Mouse (Mus musculus) C2C12 (cell line): ENCODE results near the gene Sec24a. TPM values are rescaled to one million over a fixed set of nuclear protein-coding genes. Genes with fewer than 3 reads are reported as not detected.
"Not testable (repeated sequence)": the region's sequence is repeated elsewhere in the genome, so short reads cannot be mapped to it uniquely, and the experiment has no call there.

ENCODE experiments used
- H3K27me3 ChIP-seq: one replicate; pipeline ENCODE4 v1.6.1; 2011; ENCODE audit not compliant: control insufficient read depth, insufficient read depth, insufficient read length
- H3K36me3 ChIP-seq: one replicate; pipeline ENCODE4 v1.6.1; 2011; ENCODE audit not compliant: control insufficient read depth, insufficient read depth
- H3K4me3 ChIP-seq: one replicate; pipeline ENCODE4 v1.5.1; 2011; ENCODE audit warnings: mild to moderate bottlenecking, control low read depth; ENCODE audit not compliant: poor library complexity, insufficient read depth, severe bottlenecking
- H3K79me2 ChIP-seq: one replicate; pipeline ENCODE4 v1.6.1; 2011; ENCODE audit not compliant: control insufficient read depth, insufficient read depth
- H3K79me3 ChIP-seq: one replicate; pipeline ENCODE4 v1.6.1; 2011; ENCODE audit warnings: low read depth, control low read depth
- H3ac ChIP-seq: one replicate; pipeline ENCODE3; 2011; ENCODE audit warnings: low read depth; ENCODE audit not compliant: control insufficient read depth, insufficient read length
- CEBPB ChIP-seq: IDR thresholded peaks from one replicate; pipeline ENCODE4 v1.6.1; 2011; ENCODE audit warnings: low read depth, mild to moderate bottlenecking, control low read depth, moderate library complexity
- CTCF ChIP-seq: IDR thresholded peaks from one replicate; pipeline ENCODE4 v1.5.1; 2011; ENCODE audit not compliant: control insufficient read depth, insufficient read depth, insufficient read length
- FOSL1 ChIP-seq: IDR thresholded peaks from one replicate; pipeline ENCODE4 v1.8.0; 2011; ENCODE audit warnings: mild to moderate bottlenecking, low read length; ENCODE audit not compliant: poor library complexity, insufficient read depth, severe bottlenecking
- MAX ChIP-seq: IDR thresholded peaks from one replicate; pipeline ENCODE4 v1.6.1; 2011; ENCODE audit warnings: mild to moderate bottlenecking, control low read depth
- MYOD1 ChIP-seq: IDR thresholded peaks from one replicate; pipeline ENCODE4 v1.6.1; 2011; ENCODE audit warnings: low read depth; ENCODE audit not compliant: control insufficient read depth, insufficient read length
- MYOG ChIP-seq: IDR thresholded peaks from one replicate; pipeline ENCODE4 v1.6.1; 2011; ENCODE audit not compliant: control insufficient read depth, insufficient read length; ENCODE audit errors: extremely low read depth
- USF1 ChIP-seq: IDR thresholded peaks from one replicate; pipeline ENCODE4 v1.6.1; 2011; ENCODE audit warnings: low read depth, mild to moderate bottlenecking, control low read depth, moderate library complexity
- polyA plus RNA-seq: library from polyadenylated mRNA; unstranded; fragments of >200 nt; fragmentation: generic; extraction: Trizol; gene quantifications from one replicate; pipeline ENCODE4 v1.2.1, GENCODE M21; 2012; ENCODE audit warnings: missing spikeins

Sec24a gene
- polyA plus RNA-seq, 1 experiment: 6.2 TPM

- Histone ChIP-seq H3K79me2 (no peaks in the 10 kb centered on the region), H3K27me3 (no peaks in the 10 kb centered on the region), H3K4me3 (no peak overlapping the region), H3K36me3 (no peaks in the 10 kb centered on the region), H3K79me3 (no peaks in the 10 kb centered on the region), H3ac (no peak overlapping the region)
- TF ChIP-seq CEBPB (no peak), MYOD1 (no peak), FOSL1 (no peak), USF1 (no peak), MAX (no peak), CTCF (no peak), MYOG (no peak)
These were observed 90.1 kb downstream of the Sec24a start for GRCm38 (mm10) chr11:51673291-51673690.

DNA sequence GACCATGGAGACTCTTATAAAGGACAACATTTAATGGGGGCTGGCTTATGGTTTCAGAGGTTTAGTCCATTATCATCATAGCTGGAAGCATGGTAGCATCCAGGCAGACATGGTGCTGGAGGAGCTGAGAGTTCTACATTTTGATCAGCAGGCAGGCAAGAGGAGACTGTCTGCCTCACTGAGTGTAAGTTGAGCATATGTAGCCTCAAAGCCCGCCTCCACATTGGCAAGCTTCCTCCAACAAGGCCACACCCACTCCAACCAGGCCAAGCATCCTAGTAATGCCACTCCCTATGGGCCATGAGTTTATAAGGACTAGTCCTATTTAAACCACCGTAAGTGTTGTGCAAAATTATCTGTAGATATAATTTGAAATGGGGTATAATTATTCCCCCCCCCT, 92.1 kb downstream of the Sec24a start:
- TF ChIP-seq CTCF (no peak), MYOG (no peak)
- no peaks in the 10 kb centered on the region for H3K36me3 ChIP-seq
- H3ac ChIP-seq: no peak overlapping the region
- no peak overlapping the region for H3K4me3 ChIP-seq
- no peaks in the 10 kb centered on the region for H3K79me3 ChIP-seq
- no peaks in the 10 kb centered on the region for H3K79me2 ChIP-seq
- no peaks in the 10 kb centered on the region for H3K27me3 ChIP-seq

- no peak overlapping the region for H3K4me3 ChIP-seq
- no peak for TF ChIP-seq USF1
- TF ChIP-seq FOSL1: no peak
- no peak for TF ChIP-seq MYOD1
- TF ChIP-seq CTCF: no peak
- TF ChIP-seq MAX: no peak
These were observed 92.6 kb downstream of the Sec24a start for GRCm38 (mm10) chr11:51670846-51671245.

GRCm38 (mm10) chr11:51664747-51665146, 98.7 kb downstream of the Sec24a start:
- not testable (repeated sequence) for H3K36me3 ChIP-seq, H3K4me3 ChIP-seq, H3K27me3 ChIP-seq, H3K79me3 ChIP-seq, H3K79me2 ChIP-seq, H3ac ChIP-seq

More at GRCm38 (mm10) chr11:51670846-51671245, 92.6 kb downstream of the Sec24a start:
- Histone ChIP-seq H3ac (no peak overlapping the region), H3K36me3 (no peaks in the 10 kb centered on the region), H3K79me2 (no peaks in the 10 kb centered on the region), H3K79me3 (no peaks in the 10 kb centered on the region), H3K27me3 (no peaks in the 10 kb centered on the region)

DNA sequence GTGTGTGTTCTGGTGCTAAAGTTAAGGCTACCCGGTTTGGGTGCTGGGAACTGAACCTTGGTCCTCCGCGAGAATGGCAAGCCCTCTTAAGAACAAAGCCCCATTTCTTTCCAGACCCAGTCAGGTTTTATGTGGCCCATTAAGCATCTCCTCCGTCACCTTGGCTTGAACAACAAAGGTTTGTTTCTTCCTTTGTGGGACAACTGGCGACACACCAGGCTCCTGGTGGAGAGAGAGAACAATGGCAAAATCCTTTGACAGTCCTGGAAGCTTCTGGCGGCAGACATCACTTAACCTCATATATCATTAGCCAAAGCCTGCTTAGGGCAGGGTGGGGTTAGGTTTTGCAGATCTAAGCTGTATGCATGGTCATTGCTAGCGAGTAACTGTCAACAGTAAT, 100.8 kb downstream of the Sec24a start:
- no peak for TF ChIP-seq USF1
- no peak for TF ChIP-seq CTCF
- no peak for TF ChIP-seq CEBPB
- TF ChIP-seq FOSL1: no peak
- TF ChIP-seq MYOG: no peak
- TF ChIP-seq MYOD1: no peak
- TF ChIP-seq MAX: no peak
- H3ac ChIP-seq: no peak overlapping the region

GRCm38 (mm10) chr11:51661867-51662365, 101.5 kb downstream of the Sec24a start:
- Histone ChIP-seq H3K36me3 (no peaks in the 10 kb centered on the region), H3K79me2 (no peaks in the 10 kb centered on the region), H3K79me3 (no peaks in the 10 kb centered on the region), H3K4me3 (no peak overlapping the region), H3ac (no peak overlapping the region), H3K27me3 (no peaks in the 10 kb centered on the region)
- TF ChIP-seq MYOG (no peak), CTCF (no peak)

More for the DNA sequence above, 100.8 kb downstream of the Sec24a start:
- H3K79me3 ChIP-seq: no peaks in the 10 kb centered on the region
- no peak overlapping the region for H3K4me3 ChIP-seq
- H3K27me3 ChIP-seq: no peaks in the 10 kb centered on the region
- H3K79me2 ChIP-seq: no peaks in the 10 kb centered on the region
- H3K36me3 ChIP-seq: no peaks in the 10 kb centered on the region
